Mouse (Mus musculus): ENCODE results near the gene Cul9.

DNA sequence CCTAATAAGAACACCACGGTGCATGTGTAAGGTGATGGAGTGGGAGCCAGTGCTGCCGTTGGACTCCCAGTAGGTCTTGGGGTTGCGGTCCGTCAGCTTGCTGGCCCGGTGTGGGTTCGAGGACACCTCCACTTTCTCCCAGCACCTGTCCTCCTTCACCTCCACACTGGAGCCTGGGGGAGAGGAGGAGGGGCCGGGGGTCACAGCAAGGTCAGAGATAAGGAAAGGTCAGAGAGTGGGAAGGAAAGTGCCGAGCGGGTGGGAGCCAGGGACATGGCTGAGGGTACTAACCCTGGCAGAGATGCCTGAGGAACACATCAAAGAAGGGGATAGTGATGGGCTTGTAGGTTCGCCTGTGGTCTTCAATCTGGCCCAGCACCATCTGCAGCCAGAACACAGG lies 21.1 kb downstream of the Cul9 start:
- TF ChIP-seq CTCF (IDR thresholded peaks at IDR 0.05; ENCODE audit: low read depth): no peak
- TF ChIP-seq EP300 (IDR thresholded peaks at IDR 0.05; ENCODE audit: low read depth): no peak
